Mouse (Mus musculus): ENCODE measurements around the gene Lmf2. TPM values are rescaled to one million over a fixed set of nuclear protein-coding genes. Genes with fewer than 3 reads are reported as not detected.

Lmf2 gene
- polyA plus RNA-seq, 1 experiment, result 82.5 TPM

- Histone ChIP-seq H3K4me1 (ENCODE audit: control insufficient read depth, insufficient read depth, low read length) (no peaks in the 10 kb centered on the region), H3K27ac (ENCODE audit: insufficient read depth, low read length) (no peak overlapping the region), H3K4me3 (ENCODE audit: insufficient read depth, low read length) (no peak overlapping the region)
- TF ChIP-seq POLR2A (IDR thresholded peaks at IDR 0.05; ENCODE audit: low read depth, low read length), result no peak
- no peak for TF ChIP-seq CTCF (IDR thresholded peaks at IDR 0.05; ENCODE audit: borderline replicate concordance, insufficient read depth, low read length)
Measured at GRCm38 (mm10) chr15:89352054-89352453, 3.4 kb downstream of the Lmf2 start.

- no peak overlapping the region for H3K27ac ChIP-seq (ENCODE audit: insufficient read depth, low read length)
- H3K4me1 ChIP-seq (ENCODE audit: control insufficient read depth, insufficient read depth, low read length), result no peaks in the 10 kb centered on the region
- no peak overlapping the region for H3K4me3 ChIP-seq (ENCODE audit: insufficient read depth, low read length)
- TF ChIP-seq POLR2A (IDR thresholded peaks at IDR 0.05; ENCODE audit: low read depth, low read length) (no peak), CTCF (IDR thresholded peaks at IDR 0.05; ENCODE audit: borderline replicate concordance, insufficient read depth, low read length) (no peak)
Measured at GRCm38 (mm10) chr15:89351302-89351701, 4.2 kb downstream of the Lmf2 start.

GRCm38 (mm10) chr15:89350447-89350846 is 5.0 kb downstream of the Lmf2 start:
- TF ChIP-seq CTCF (IDR thresholded peaks at IDR 0.05; ENCODE audit: borderline replicate concordance, insufficient read depth, low read length) (no peak), POLR2A (IDR thresholded peaks at IDR 0.05; ENCODE audit: low read depth, low read length) (no peak)
- Histone ChIP-seq H3K27ac (ENCODE audit: insufficient read depth, low read length) (no peak overlapping the region), H3K4me3 (ENCODE audit: insufficient read depth, low read length) (no peak overlapping the region), H3K4me1 (ENCODE audit: control insufficient read depth, insufficient read depth, low read length) (no peaks in the 10 kb centered on the region)

- no peak overlapping the region for H3K27ac ChIP-seq (ENCODE audit: insufficient read depth, low read length)
- H3K4me1 ChIP-seq (ENCODE audit: control insufficient read depth, insufficient read depth, low read length), result no peaks in the 10 kb centered on the region
- TF ChIP-seq CTCF (IDR thresholded peaks at IDR 0.05; ENCODE audit: borderline replicate concordance, insufficient read depth, low read length), result no peak
- no peak for TF ChIP-seq POLR2A (IDR thresholded peaks at IDR 0.05; ENCODE audit: low read depth, low read length)
- H3K4me3 ChIP-seq (ENCODE audit: insufficient read depth, low read length), result no peak overlapping the region
Measured at GRCm38 (mm10) chr15:89343325-89343724, 12.1 kb downstream of the Lmf2 start.

GRCm38 (mm10) chr15:89341678-89342077 is 13.8 kb downstream of the Lmf2 start:
- Histone ChIP-seq H3K27ac (ENCODE audit: insufficient read depth, low read length) (no peak overlapping the region), H3K4me3 (ENCODE audit: insufficient read depth, low read length) (no peak overlapping the region), H3K4me1 (ENCODE audit: control insufficient read depth, insufficient read depth, low read length) (no peaks in the 10 kb centered on the region)
- TF ChIP-seq POLR2A (IDR thresholded peaks at IDR 0.05; ENCODE audit: low read depth, low read length), result no peak
- no peak for TF ChIP-seq CTCF (IDR thresholded peaks at IDR 0.05; ENCODE audit: borderline replicate concordance, insufficient read depth, low read length)

- no peaks in the 10 kb centered on the region for H3K4me1 ChIP-seq (ENCODE audit: control insufficient read depth, insufficient read depth, low read length)
- TF ChIP-seq POLR2A (IDR thresholded peaks at IDR 0.05; ENCODE audit: low read depth, low read length), result no peak
- no peak for TF ChIP-seq CTCF (IDR thresholded peaks at IDR 0.05; ENCODE audit: borderline replicate concordance, insufficient read depth, low read length)
Measured at GRCm38 (mm10) chr15:89340136-89340535, 15.3 kb downstream of the Lmf2 start.

GRCm38 (mm10) chr15:89339696-89340095 is 15.8 kb downstream of the Lmf2 start:
- no peak overlapping the region for H3K27ac ChIP-seq (ENCODE audit: insufficient read depth, low read length)
- no peaks in the 10 kb centered on the region for H3K4me1 ChIP-seq (ENCODE audit: control insufficient read depth, insufficient read depth, low read length)
- TF ChIP-seq POLR2A (IDR thresholded peaks at IDR 0.05; ENCODE audit: low read depth, low read length) (no peak), CTCF (IDR thresholded peaks at IDR 0.05; ENCODE audit: borderline replicate concordance, insufficient read depth, low read length) (no peak)
- no peak overlapping the region for H3K4me3 ChIP-seq (ENCODE audit: insufficient read depth, low read length)

More at GRCm38 (mm10) chr15:89340136-89340535, 15.3 kb downstream of the Lmf2 start:
- no peak overlapping the region for H3K27ac ChIP-seq (ENCODE audit: insufficient read depth, low read length)
- H3K4me3 ChIP-seq (ENCODE audit: insufficient read depth, low read length), result no peak overlapping the region

- no peak overlapping the region for H3K27ac ChIP-seq (ENCODE audit: insufficient read depth, low read length)
- TF ChIP-seq POLR2A (IDR thresholded peaks at IDR 0.05; ENCODE audit: low read depth, low read length) (no peak), CTCF (IDR thresholded peaks at IDR 0.05; ENCODE audit: borderline replicate concordance, insufficient read depth, low read length) (no peak)
- H3K4me1 ChIP-seq (ENCODE audit: control insufficient read depth, insufficient read depth, low read length), result no peaks in the 10 kb centered on the region
Measured at GRCm38 (mm10) chr15:89336422-89336821, 19.0 kb downstream of the Lmf2 start.

GRCm38 (mm10) chr15:89334774-89335537 is 20.5 kb downstream of the Lmf2 start:
- H3K4me3 ChIP-seq (ENCODE audit: insufficient read depth, low read length), result no peak overlapping the region
- TF ChIP-seq CTCF (IDR thresholded peaks at IDR 0.05; ENCODE audit: borderline replicate concordance, insufficient read depth, low read length), result no peak
- no peak for TF ChIP-seq POLR2A (IDR thresholded peaks at IDR 0.05; ENCODE audit: low read depth, low read length)
- no peak overlapping the region for H3K27ac ChIP-seq (ENCODE audit: insufficient read depth, low read length)
- H3K4me1 ChIP-seq (ENCODE audit: control insufficient read depth, insufficient read depth, low read length), result no peaks in the 10 kb centered on the region

More at GRCm38 (mm10) chr15:89336422-89336821, 19.0 kb downstream of the Lmf2 start:
- no peak overlapping the region for H3K4me3 ChIP-seq (ENCODE audit: insufficient read depth, low read length)

- Histone ChIP-seq H3K4me3 (ENCODE audit: insufficient read depth, low read length) (no peak within 1 kb of the TSS), H3K27ac (ENCODE audit: insufficient read depth, low read length) (no peak within 1 kb of the TSS), H3K4me1 (ENCODE audit: control insufficient read depth, insufficient read depth, low read length) (no peaks in the 10 kb centered on the region)
- no peak for TF ChIP-seq POLR2A (IDR thresholded peaks at IDR 0.05; ENCODE audit: low read depth, low read length)
- TF ChIP-seq CTCF (IDR thresholded peaks at IDR 0.05; ENCODE audit: borderline replicate concordance, insufficient read depth, low read length), result no peak
Measured at GRCm38 (mm10) chr15:89334271-89334670, 21.2 kb downstream of the Lmf2 start, which contains the start of gene Miox. Gene Miox (plus strand): TSS chr15:89334398.
